Mouse (Mus musculus): Measurements from ENCODE around the gene Gm17428.

- TF ChIP-seq CTCF (IDR thresholded peaks at IDR 0.05) (no peak), EP300 (IDR thresholded peaks at IDR 0.05) (no peak)
Measured at GRCm38 (mm10) chr14:54956533-54956932, 20.2 kb upstream of the Gm17428 start.
